Mouse (Mus musculus) naive thymus-derived CD4-positive, alpha-beta T cell, adult 2 months (primary cell): ENCODE data around the gene Gm10643.

Source experiments
- DNase-seq: peaks from one replicate; pipeline ENCODE4 v3.0.0-alpha.2; 2011; ENCODE audit warnings: low read depth

The Gm10643 gene

DNA sequence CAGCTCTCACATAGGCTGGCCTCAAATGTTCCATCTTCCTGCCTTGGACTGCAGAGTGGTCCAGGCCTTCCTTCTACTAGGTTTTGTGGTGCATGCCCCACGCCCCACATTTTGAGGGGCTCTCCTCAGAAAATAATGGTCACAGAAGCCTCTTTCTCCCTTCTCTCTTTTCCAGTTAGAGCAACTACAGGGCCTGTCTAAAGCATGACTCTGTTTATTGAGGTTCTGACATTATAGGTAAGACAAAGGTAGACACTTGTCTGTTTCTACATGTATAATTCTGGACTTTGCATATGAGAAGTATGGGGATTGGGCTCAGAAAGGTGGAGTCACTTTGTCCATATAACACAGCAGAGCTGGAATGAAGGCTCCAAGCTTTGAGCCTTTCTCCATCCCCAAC lies at the start of gene Gm10643:
Gene Gm10643 (minus strand): TSS at position 101 of the 400 bp plus-strand sequence.
- DNase-seq, result no peak

DNA sequence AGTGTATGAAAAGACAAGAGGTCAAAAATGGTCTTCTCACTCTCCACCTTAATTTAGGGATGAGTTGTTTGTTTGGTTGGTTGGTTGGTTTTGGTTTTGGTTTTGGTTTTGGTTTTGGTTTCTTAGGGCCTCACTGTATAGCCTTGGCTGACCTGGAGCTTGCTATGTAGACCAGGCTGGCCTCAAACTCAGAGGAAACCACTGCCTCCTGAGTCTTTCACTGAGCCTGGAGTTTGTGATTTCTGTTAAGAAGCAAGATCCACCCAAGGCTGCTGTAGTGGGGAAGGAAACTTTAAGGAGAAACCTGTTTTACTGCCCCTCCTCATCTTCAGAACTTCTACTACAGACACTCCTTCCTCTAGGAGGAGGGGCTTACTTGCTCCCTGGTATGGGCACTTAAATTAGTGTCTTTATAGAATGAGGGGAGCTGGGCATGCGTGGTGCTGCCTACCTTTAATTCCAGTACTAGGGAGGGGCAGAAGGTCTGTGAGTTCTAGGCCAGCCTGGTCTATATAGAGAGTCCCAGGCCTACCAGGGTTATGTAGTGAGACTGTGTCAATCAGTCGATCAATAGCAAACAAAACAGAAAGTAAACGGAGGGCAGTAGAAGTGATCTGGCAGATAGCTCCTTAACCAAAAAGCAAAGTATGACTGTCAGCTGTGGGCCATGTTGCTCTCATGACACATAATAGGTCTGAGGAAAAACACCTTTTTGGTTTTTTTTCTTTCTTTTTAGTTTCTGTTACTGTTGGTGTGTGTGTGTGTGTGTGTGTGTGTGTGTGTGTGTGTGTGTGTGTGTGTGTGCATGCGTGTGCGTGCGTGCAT lies 41.5 kb upstream of the Gm10643 start:
- peak; percentile 58 for DNase-seq

- peak; percentile 44 for DNase-seq
Measured at GRCm38 (mm10) chr8:84105676-84106075, 40.7 kb upstream of the Gm10643 start.

GRCm38 (mm10) chr8:84104697-84105609 lies 40.0 kb upstream of the Gm10643 start, which contains the start of gene Dcaf15:
Gene Dcaf15 (minus strand): TSS chr8:84104768.
- peak; percentile 98 for DNase-seq

GRCm38 (mm10) chr8:84104221-84104620 lies 39.3 kb upstream of the Gm10643 start:
- peak; percentile 83 for DNase-seq

- no peak for DNase-seq
Measured at GRCm38 (mm10) chr8:84103601-84104000, 38.7 kb upstream of the Gm10643 start.

DNA sequence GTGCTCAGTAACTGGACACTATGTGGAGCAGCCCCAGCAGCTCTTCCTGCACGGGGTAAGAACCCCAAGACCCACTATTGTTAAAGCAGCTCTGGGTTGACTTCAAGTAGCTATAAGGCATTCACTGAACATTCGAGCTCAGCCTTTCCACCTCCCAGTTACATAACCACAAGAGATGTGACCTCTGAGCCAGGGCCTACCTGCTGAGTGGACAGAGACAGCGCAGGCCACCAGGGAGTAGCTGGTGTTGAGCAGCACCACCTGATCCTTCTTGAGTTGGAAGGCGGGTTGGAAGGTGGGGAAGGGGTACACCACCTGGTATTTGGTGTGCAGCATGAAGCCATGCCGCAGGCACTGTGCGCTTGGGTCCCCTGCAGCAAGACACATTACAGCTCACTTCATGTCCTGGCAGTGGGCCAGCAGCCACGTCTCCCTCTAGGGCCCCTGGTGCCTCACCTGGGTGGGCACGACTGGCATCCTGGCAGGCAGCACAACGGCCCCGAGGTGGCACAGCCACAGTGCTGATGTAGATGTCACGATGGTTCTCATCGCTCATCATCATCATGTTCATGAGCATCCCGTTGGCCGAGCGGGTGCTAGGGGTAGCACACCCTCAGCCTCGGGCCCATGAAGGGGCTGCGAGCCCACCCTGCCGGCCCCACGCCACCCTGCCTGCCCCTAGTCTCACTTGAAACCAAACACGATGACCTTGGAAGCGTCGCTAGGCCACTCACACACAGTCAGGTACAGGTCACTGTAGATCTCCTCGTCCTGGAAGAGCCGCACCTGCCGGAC lies 36.7 kb upstream of the Gm10643 start:
- no peak for DNase-seq

DNA sequence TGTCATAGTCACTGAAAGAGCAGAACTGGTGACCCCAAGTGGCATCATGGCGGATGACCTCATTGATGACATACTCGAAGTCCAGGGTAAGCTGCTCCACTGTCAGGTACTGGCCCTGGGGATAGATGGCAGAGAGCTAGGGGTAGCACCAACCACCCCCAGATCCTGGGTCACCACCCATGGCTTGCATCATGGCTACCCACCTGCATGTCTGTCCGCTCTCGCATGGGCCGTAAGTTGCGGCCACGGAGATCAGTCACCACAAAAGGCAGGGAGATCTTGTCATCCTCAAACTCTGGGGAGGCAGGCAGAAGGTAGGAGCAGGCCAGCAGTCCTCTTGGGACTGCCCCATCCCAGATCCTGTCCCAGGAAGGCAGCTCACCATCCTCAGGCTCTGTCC lies 33.4 kb upstream of the Gm10643 start:
- DNase-seq, result no peak

GRCm38 (mm10) chr8:84096061-84096460 lies 31.1 kb upstream of the Gm10643 start:
- no peak for DNase-seq

DNA sequence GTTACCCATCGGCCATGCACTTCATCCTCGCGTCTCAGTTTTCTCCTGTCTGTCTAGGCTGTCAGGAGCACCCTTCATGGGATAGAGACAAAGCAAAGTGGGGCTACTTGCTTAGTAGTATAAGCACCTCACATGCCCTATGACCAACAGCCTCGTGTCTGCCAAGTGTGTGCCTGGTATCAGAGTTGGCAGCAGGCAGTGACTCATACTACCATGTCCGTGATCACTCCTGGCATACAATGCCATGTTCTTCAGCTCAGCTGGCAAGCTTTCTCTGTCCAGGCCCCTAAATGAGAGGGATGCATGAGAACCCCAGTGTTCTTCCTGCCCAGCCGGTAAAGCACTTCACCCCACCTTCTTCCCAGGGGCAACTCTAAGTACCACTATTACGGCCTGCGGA lies 25.6 kb upstream of the Gm10643 start:
- no peak for DNase-seq

- DNase-seq, result no peak
Measured at GRCm38 (mm10) chr8:84089277-84089676, 24.3 kb upstream of the Gm10643 start.

- DNase-seq, result no peak
Measured at GRCm38 (mm10) chr8:84087821-84088220, 22.9 kb upstream of the Gm10643 start.

GRCm38 (mm10) chr8:84087156-84087555 lies 22.2 kb upstream of the Gm10643 start:
- no peak for DNase-seq

DNA sequence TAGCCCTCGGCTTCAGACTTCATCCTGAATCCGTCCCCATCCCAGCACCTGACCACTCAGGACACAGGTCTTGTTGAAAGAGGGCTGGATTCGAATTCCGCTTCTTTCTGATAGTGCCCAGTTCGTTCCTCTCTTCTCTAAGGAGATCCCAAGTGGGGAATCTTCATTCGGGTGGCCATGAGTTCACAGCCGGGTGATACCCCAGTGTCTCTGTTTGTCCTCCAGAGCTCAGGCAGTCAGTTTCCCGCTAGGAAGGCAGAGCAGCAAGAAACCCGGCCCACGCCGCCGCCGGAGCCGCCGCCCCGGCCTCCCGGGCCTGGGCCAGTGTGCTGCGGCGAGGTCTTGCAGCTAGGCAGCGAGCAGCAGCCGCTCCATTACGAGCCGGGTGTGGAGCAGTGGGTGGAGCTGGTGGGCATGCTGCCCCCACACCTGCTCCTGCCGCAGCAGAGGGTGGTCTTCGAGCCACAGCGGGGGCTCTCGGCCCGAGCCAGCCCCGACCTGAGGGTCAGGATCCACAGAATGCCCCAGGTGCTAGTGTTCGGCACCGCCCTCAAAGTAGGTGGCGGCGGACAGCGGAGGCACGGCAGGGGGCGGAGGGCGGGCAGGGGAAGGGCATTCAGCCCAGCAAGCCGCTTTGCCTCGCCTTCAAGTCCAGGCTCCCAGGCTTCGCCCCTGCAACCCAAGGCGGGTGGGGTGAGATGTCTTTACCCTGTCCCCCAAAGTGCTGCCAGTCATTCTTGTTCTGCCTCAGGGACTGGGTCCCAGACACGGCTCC lies 19.6 kb upstream of the Gm10643 start:
- DNase-seq, result no peak

DNA sequence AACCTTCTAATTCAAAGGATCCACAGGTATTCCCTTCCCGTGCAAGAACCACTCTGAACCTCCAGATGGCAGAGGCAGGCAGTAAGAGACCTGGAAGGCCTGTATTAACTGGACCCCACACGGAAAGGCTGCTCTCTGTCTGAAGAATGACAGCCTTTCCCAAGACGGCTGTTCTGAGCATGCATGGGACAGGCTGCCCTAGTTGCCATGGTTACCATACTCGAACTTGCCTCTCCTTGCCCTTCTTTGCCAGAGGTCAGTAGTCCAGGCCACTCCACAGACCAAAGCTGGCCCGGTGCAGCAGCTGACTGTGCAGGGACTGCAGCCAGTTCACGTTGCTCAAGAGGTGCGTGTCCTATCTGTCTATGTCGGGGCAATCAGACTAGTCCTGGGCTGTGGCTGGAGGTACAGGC lies 18.9 kb upstream of the Gm10643 start:
- no peak for DNase-seq

GRCm38 (mm10) chr8:84079206-84079605 lies 14.3 kb upstream of the Gm10643 start:
- no peak for DNase-seq

- DNase-seq, result no peak
Measured at GRCm38 (mm10) chr8:84076849-84077248, 11.9 kb upstream of the Gm10643 start.

DNA sequence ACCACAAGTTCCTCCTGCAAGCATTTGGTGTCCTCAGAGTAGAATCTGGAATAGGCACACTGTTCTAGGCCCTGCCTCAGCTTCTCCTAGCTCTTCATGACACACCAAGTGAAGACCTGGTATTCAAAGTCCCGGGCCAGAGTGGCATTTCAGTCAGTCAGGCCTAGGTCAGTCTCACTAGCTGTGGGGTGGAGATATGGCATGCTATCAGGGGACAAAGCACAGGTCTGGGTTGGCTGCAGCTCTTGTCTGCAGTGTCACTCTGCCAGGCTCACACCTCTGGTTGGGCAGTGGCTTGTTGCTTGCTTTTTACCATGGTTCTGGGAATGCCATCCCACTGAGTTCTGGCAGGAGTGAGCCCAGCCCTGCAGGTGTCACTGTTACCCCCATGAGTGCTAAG lies 11.5 kb upstream of the Gm10643 start:
- no peak for DNase-seq

- peak; percentile 85 for DNase-seq
Measured at GRCm38 (mm10) chr8:84073230-84073976, 8.5 kb upstream of the Gm10643 start.

- DNase-seq, result no peak
Measured at GRCm38 (mm10) chr8:84072321-84072720, 7.4 kb upstream of the Gm10643 start.

DNA sequence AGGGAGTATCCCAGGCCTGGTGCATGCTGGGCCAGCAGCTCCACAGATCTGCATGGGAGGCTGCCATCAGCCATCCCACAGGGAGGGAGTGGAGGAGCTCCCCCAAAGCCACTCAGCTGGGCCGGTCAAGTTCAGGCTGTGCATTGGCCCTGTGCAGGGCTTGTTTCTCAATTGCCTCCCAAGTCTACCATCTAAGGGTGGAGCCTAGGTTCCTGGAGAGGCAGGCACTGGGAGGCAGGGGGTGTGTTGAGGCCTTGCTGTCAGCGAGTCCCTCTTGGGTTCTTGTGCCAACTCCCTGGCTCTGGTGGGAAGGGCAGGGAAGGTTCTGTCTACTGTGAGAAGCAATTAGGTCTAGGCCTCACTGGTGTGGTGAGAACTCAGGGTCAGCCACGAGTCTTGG lies 7.0 kb upstream of the Gm10643 start:
- DNase-seq, result no peak
